Mouse (Mus musculus): ENCODE data around the gene Adamts5. TPM values are rescaled to one million over a fixed set of nuclear protein-coding genes. Genes with fewer than 3 reads are reported as not detected.

Adamts5 gene
- total RNA-seq (2021), result under 1 TPM; 0.56 to 0.60 TPM

- DNase-seq, result no peak
Observed at GRCm38 (mm10) chr16:85901581-85901910, at the start of gene Adamts5. TSS of gene Adamts5 (minus strand) at chr16:85901828.

DNA sequence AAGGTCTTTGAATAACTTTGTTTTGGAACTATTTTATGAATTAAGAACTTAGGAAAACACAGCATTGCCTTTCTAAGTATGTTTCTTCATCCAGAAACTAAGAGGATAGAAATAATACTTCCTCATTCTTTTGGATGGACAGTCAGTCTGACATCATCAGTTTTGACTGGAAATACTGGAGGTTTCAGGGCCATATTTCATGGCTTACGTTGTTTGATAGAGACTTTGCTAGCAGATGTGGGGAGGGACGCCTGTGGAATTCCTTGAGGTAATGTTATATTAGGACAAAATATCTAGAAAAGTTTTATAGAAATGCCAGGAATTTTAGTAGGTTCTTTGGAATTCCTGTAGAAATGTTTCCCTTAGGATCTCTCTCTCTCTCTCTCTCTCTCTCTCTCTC, 48.7 kb upstream of the Adamts5 start:
- no peak for DNase-seq

DNA sequence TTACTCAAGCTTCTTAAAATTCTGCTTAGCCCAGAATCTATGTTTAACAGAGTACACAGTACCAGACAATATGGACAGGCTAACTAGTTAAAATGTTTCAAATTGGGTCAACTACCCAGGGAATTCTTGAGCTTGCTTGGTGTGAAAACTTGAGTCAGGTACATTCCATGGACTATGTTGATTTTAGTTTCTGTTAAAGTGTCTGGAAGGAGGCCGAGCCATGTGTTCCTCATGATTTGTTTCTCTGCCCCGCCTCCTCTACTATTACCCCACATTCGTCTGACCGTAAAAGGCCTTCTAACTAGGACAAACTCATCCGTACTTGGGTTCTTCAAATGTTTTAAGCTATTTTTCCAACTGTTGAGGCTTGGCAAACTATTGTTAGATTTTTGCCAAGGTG, 24.4 kb upstream of the Adamts5 start:
- DNase-seq, result no peak

GRCm38 (mm10) chr16:85922454-85922853, 20.8 kb upstream of the Adamts5 start:
- no peak for DNase-seq

GRCm38 (mm10) chr16:85920122-85920521, 18.5 kb upstream of the Adamts5 start:
- no peak for DNase-seq

- DNase-seq, result peak; percentile 28 to 35
Observed at GRCm38 (mm10) chr16:85900702-85901580, 687 bp downstream of the Adamts5 start.

GRCm38 (mm10) chr16:85899790-85900587, 1.6 kb downstream of the Adamts5 start:
- peak in 1 of 2 experiments; percentile 9 for DNase-seq

- peak in 1 of 2 experiments; percentile 6 for DNase-seq
Observed at GRCm38 (mm10) chr16:85899301-85899721, 2.3 kb downstream of the Adamts5 start.

GRCm38 (mm10) chr16:85898816-85899215, 2.8 kb downstream of the Adamts5 start:
- DNase-seq, result no peak

- DNase-seq, result no peak
Observed at GRCm38 (mm10) chr16:85898391-85898790, 3.2 kb downstream of the Adamts5 start.

GRCm38 (mm10) chr16:85897854-85898253, 3.8 kb downstream of the Adamts5 start:
- DNase-seq, result no peak

DNA sequence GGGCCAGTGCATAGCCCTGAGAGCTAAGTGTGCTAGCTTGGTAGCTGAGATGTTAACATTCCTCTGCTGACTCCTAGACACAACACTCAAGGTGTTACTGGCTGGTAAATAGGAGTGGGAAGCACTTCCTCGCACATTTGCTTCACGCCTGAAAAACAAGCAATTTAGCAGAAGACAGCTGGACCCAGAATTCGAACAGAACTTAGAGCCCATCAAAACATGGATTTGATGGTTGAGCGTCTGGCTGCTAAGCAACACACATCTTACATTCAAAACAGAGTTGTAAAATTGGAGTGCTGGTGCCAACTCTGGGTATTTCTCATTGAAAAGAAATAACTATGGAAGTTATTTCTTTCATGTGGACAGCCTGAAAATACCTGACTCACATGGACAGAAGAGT, 5.7 kb downstream of the Adamts5 start:
- peak; percentile 28 to 44 for DNase-seq

- no peak for DNase-seq
Observed at GRCm38 (mm10) chr16:85889778-85890177, 11.8 kb downstream of the Adamts5 start.

DNA sequence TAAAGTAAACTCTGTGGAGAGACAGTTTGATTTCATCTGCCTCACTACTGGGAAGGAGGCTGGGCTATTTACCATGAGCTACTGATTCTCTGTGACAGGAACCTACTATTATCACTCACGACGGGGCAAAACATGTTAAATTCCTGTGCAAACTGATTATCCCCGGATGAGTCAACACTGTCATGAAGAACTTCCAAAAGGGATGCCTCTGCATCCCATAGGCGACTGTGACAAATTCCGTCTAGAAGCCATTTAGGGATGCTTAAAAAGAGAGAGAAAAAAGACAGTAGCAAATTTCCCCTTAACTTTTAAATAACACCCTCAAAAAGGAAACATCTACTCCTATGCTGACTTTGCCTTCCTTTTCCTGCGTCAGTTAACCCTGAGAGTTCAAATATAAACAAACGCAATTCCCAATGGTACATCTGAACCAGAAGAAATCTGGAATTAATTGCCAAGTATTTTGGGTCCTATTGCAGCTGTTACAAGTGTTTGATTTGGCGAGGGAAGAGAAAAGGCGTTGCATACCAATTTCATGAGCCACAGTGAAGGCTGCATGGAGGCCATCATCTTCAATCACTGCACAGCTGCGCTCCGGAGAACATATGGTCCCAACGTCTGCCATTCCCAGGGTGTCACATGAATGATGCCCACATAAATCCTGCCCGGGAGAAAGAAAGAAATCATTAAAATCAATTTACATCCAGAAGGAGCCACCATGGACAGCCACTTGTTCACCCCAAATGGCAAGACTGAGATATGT, 14.2 kb downstream of the Adamts5 start:
- peak; percentile 68 to 71 for DNase-seq

- DNase-seq, result no peak
Observed at GRCm38 (mm10) chr16:85879075-85879474, 22.6 kb downstream of the Adamts5 start.

DNA sequence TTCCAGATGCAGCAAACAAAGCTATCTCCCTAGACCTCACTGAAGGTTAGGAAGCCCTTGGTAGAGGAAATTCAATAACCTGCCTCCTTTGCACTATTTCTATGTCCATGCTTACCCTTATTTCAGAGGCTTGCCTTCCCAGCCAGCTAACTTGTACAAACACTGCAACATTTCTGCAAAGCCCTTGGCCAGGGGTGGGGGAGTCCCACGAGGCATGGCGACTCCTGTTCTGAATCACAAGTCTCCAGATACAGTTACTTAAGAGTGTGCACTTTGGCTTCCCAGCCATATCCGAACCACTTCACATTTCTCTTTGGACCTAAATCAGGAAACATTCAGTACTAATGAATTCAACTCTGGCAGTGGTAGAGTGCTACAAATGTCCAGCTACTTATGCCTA, 27.5 kb downstream of the Adamts5 start:
- DNase-seq, result no peak

DNA sequence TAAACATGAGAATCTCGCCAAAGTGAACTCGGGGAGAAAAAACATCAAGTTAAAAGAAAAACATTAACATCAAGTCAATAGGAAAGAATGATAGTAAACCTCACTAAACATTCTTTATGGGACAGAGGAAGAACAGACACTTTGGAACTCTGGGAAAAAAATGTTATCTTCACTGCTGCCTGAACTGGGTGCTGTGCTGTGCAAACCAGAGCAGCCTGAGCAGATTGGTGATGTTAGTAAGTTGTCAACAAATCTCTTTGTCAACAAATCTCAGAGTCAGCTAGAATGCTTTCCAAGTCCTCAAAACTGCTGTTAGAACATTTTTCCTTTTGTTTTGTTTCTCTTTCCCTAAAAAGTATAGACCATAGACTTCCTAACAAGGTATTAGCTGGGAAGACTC, 29.7 kb downstream of the Adamts5 start:
- no peak for DNase-seq

DNA sequence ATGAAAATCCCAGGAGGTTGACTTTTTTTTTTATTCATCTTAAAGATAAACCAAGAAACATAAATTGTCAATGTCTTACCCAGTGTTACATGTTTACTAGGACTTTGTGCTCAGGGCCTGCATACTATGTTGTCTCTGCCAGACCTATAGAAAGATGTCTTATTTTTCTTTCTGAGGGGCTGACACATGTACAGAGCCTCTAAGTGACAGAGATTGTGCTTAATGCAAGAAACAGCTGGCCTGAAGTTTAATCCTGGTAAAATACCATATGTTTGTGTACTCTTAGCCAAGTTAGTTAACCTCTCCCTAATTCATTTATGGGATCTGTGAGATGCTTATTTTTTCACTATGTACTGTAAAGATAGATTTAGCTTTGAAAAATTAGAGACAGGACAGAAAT, 30.4 kb downstream of the Adamts5 start:
- DNase-seq, result no peak

DNA sequence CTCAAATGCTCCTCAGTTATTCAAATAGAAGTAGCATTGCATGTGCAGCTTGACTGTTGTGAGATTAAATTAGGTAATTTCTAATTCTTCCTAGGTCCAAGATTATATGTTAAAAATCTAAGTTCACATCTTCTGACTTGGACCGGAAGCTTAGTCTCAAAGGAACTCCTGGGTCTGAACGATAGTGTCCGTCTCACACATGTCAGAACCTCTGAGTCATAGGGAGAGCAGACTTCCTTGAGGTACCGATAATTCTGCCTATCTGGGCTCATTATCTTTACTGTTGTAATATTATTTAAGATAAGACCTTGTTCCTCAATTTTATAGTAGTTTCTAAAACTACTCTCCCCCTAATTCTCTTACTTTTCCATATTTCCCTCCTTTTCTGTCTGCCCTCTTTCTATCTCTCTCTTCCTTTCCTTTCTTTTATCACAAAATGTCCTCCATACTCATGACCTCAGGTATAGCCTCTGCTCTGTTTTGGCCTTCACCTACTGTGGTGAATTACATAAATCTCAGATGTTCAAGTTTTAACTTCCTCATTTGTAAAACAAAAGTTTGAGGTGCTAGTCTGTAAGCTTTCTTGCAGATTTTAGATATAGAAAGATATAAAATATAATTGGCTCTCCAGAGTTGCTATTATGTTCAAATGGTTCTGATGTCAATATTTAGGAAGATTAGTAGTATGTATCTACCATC, 36.8 kb downstream of the Adamts5 start:
- DNase-seq, result no peak

- DNase-seq, result no peak
Observed at GRCm38 (mm10) chr16:85854505-85854904, 47.1 kb downstream of the Adamts5 start.

DNA sequence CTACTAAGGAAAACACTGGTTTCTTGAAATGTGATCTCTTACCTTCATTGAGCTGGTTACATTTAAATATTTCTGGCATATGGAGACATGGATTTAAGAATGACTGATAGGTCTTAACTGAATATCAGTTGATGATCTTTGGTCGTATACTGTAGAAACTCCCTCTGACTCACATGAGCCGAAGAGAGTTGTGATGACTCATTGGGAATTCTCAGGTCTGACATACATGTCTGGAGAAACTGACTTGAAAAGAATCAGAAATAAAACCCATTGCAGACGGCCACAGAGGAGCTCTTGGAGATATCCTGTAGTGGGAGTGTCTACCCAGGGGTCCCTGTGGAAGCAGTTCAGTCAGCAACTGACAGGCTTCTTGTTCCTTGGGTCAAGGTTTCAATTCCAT, 74.6 kb downstream of the Adamts5 start:
- no peak for DNase-seq

- no peak for DNase-seq
Observed at GRCm38 (mm10) chr16:85822330-85822916, 79.2 kb downstream of the Adamts5 start.
